Mouse (Mus musculus) heart, adult 2 months (tissue): ENCODE measurements at regions not wholly inside any gene's neighbourhood (a gene's known extent, or its start where the extent isn't known, plus 50 kb on each side); places are given as distances from the start of the nearest gene placed in this dataset.

ENCODE experiments used
- DNase-seq, 2 experiments: peaks; one replicate each; pipeline ENCODE4 v3.0.0; 2021
- H3K27ac ChIP-seq: fragments of 200-600 bp; 2 replicates; pipeline ENCODE4 v1.8.1; 2022
- H3K27me3 ChIP-seq: fragments of 200-500 bp; 2 replicates; pipeline ENCODE4 v1.6.1; 2012; ENCODE audit warnings: mild to moderate bottlenecking, low read length, inconsistent platforms, mixed read lengths; ENCODE audit not compliant: control insufficient read depth, insufficient read depth
- H3K36me3 ChIP-seq: fragments of 200-500 bp; 2 replicates; pipeline ENCODE4 v1.6.1; 2012; ENCODE audit warnings: low read length, inconsistent platforms; ENCODE audit not compliant: control insufficient read depth, insufficient read depth
- H3K4me1 ChIP-seq: fragments of 200-500 bp; 2 replicates; pipeline ENCODE4 v1.6.1; 2011; ENCODE audit warnings: low read length; ENCODE audit not compliant: control insufficient read depth, insufficient read depth
- H3K4me3 ChIP-seq: fragments of 200-600 bp; 2 replicates; pipeline ENCODE4 v1.8.1; 2022
- H3K79me2 ChIP-seq: fragments of 200-500 bp; replicated peaks from 2 replicates; pipeline ENCODE4 v1.6.1; 2012; ENCODE audit warnings: mild to moderate bottlenecking, inconsistent platforms, low read length, moderate library complexity, mixed read lengths; ENCODE audit not compliant: control insufficient read depth, insufficient read depth
- H3K9ac ChIP-seq: fragments of 200-500 bp; 2 replicates; pipeline ENCODE4 v1.6.1; 2012; ENCODE audit warnings: low read depth, mild to moderate bottlenecking, control low read depth, inconsistent platforms, low read length, mixed read lengths
- CTCF ChIP-seq: fragments of 200-600 bp; IDR thresholded peaks from 2 replicates; pipeline ENCODE4 v1.8.1; 2022; ENCODE audit warnings: antibody characterized with exemption, mild to moderate bottlenecking, moderate library complexity
- EP300 ChIP-seq: fragments of 200-500 bp; IDR thresholded peaks from 2 replicates; pipeline ENCODE4 v1.6.1; 2011; ENCODE audit warnings: low read depth, low read length, control low read depth; ENCODE audit not compliant: insufficient read depth
- POLR2A ChIP-seq: fragments of 200-500 bp; IDR thresholded peaks from 2 replicates; pipeline ENCODE4 v1.6.1; 2011; ENCODE audit warnings: mild to moderate bottlenecking, low read depth, low read length, control low read depth; ENCODE audit not compliant: insufficient read depth
- WGBS: fragments of 180-500 bp; shearing (Covaris S2); methylation state at CpG from one replicate; pipeline ENCODE4 v1.1.7; 2018; 5-methylcytosine and 5-hydroxymethylcytosine counted together
- intact Hi-C: fragments of 180-260 bp; cut with DNase I; formaldehyde crosslinking; loops from one replicate; pipeline ENCODE4 v1.15.1; 2025

- no peaks in the 10 kb centered on the region for H3K79me2 ChIP-seq
- H3K9ac ChIP-seq, result no peak overlapping the region
- no peak overlapping the region for H3K4me3 ChIP-seq
- no peaks in the 10 kb centered on the region for H3K4me1 ChIP-seq
- no peaks in the 10 kb centered on the region for H3K27me3 ChIP-seq
- WGBS, result 75% methylated on average over 4 of the region's 4 CpGs
- no peak overlapping the region for H3K27ac ChIP-seq
- TF ChIP-seq CTCF (no peak), POLR2A (no peak), EP300 (no peak)
- no peak for DNase-seq
- no peaks in the 10 kb centered on the region for H3K36me3 ChIP-seq
- intact Hi-C loops, result no loop called here
Observed at GRCm38 (mm10) chr3:140566996-140567517, 645.1 kb downstream of the Pdha2 start.

- no peak overlapping the region for H3K9ac ChIP-seq
- WGBS, result 56% methylated on average over 3 of the region's 3 CpGs
- H3K79me2 ChIP-seq, result no peaks in the 10 kb centered on the region
- H3K4me3 ChIP-seq, result no peak overlapping the region
- no peaks in the 10 kb centered on the region for H3K4me1 ChIP-seq
- no peak for DNase-seq
- H3K27ac ChIP-seq, result no peak overlapping the region
- no peaks in the 10 kb centered on the region for H3K27me3 ChIP-seq
- H3K36me3 ChIP-seq, result no peaks in the 10 kb centered on the region
- TF ChIP-seq CTCF, result no peak
- TF ChIP-seq EP300, result no peak
- no peak for TF ChIP-seq POLR2A
- intact Hi-C loops, result no loop called here
Observed at GRCm38 (mm10) chr3:140554736-140555135, 657.4 kb downstream of the Pdha2 start.

GRCm38 (mm10) chr3:140548483-140548882, 663.7 kb downstream of the Pdha2 start:
- no peaks in the 10 kb centered on the region for H3K36me3 ChIP-seq
- no peaks in the 10 kb centered on the region for H3K27me3 ChIP-seq
- no peak overlapping the region for H3K9ac ChIP-seq
- DNase-seq, result no peak
- intact Hi-C loops, result no loop called here
- H3K79me2 ChIP-seq, result no peaks in the 10 kb centered on the region
- TF ChIP-seq CTCF (no peak), EP300 (no peak), POLR2A (no peak)
- H3K27ac ChIP-seq, result no peak overlapping the region
- WGBS, result 55% methylated on average over 3 of the region's 3 CpGs
- H3K4me3 ChIP-seq, result no peak overlapping the region
- no peaks in the 10 kb centered on the region for H3K4me1 ChIP-seq

- 65% methylated on average over 6 of the region's 6 CpGs for WGBS
- no peaks in the 10 kb centered on the region for H3K36me3 ChIP-seq
- no peak overlapping the region for H3K4me3 ChIP-seq
- intact Hi-C loops, result no loop called here
- TF ChIP-seq EP300 (no peak), POLR2A (no peak), CTCF (no peak)
- H3K9ac ChIP-seq, result no peak overlapping the region
- H3K27ac ChIP-seq, result no peak overlapping the region
- no peaks in the 10 kb centered on the region for H3K79me2 ChIP-seq
- no peak for DNase-seq
- H3K4me1 ChIP-seq, result no peaks in the 10 kb centered on the region
- no peaks in the 10 kb centered on the region for H3K27me3 ChIP-seq
Observed at GRCm38 (mm10) chr3:140531747-140532502, 680.2 kb downstream of the Pdha2 start.

GRCm38 (mm10) chr3:140521653-140522278, 690.4 kb downstream of the Pdha2 start:
- H3K4me3 ChIP-seq, result no peak overlapping the region
- H3K27me3 ChIP-seq, result no peaks in the 10 kb centered on the region
- H3K36me3 ChIP-seq, result no peaks in the 10 kb centered on the region
- TF ChIP-seq EP300, result no peak
- TF ChIP-seq POLR2A, result no peak
- no peak for TF ChIP-seq CTCF
- H3K4me1 ChIP-seq, result no peaks in the 10 kb centered on the region
- intact Hi-C loops, result no loop called here
- H3K79me2 ChIP-seq, result no peaks in the 10 kb centered on the region
- H3K27ac ChIP-seq, result no peak overlapping the region
- no peak overlapping the region for H3K9ac ChIP-seq
- no peak for DNase-seq

GRCm38 (mm10) chr3:140510835-140511234, 701.3 kb downstream of the Pdha2 start:
- no peaks in the 10 kb centered on the region for H3K27me3 ChIP-seq
- intact Hi-C loops, result no loop called here
- H3K79me2 ChIP-seq, result no peaks in the 10 kb centered on the region
- no peaks in the 10 kb centered on the region for H3K36me3 ChIP-seq
- H3K4me3 ChIP-seq, result no peak overlapping the region
- no peak overlapping the region for H3K9ac ChIP-seq
- H3K27ac ChIP-seq, result no peak overlapping the region
- peak; percentile 17 to 26 for DNase-seq
- no peaks in the 10 kb centered on the region for H3K4me1 ChIP-seq
- no peak for TF ChIP-seq EP300
- TF ChIP-seq CTCF, result no peak
- TF ChIP-seq POLR2A, result no peak
